Mouse (Mus musculus) left cerebral cortex, postnatal 4 days (tissue): Measurements from ENCODE around the gene Tssk2. TPM values are rescaled to one million over a fixed set of nuclear protein-coding genes. Genes with fewer than 3 reads are reported as not detected.
A peak's percentile ranks its signal among the peaks of the same experiment; 100 is the strongest.

Experiments used
- DNase-seq: peaks from one replicate; pipeline ENCODE4 v3.0.0-alpha.2; 2022
- intact Hi-C: fragments of 180-260 bp; cut with DNase I; formaldehyde crosslinking; loops from one replicate; pipeline ENCODE4 v1.15.1; 2025
- total RNA-seq, 2 experiments: library from RNA; stranded (reverse); gene quantifications; 2 replicates each; pipeline ENCODE4 v1.2.3; 2021

Tssk2 gene
- not detected for total RNA-seq

DNA sequence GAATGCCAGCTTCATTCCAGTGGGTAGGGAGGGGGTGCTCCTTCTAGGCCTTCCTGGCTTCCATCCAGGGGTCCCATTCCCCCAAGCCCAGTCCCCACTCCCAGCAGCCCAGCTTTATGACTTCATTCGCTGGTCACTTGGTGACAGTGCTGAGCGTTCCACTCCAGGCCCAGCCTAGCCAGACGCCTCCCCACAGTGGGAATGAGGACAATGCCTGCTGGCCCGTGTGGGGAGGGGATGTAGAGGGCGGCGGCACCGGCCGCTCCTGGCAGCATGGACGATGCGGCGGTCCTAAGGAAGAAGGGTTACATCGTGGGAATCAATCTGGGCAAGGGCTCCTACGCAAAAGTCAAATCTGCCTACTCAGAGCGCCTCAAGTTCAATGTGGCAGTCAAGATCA lies at the start of gene Tssk2, which contains the start of gene Dgcr2:
TSS of gene Tssk2 (plus strand) at position 176 of the 400 bp plus-strand sequence.
TSS of gene Dgcr2 (minus strand) at position 101 of the 400 bp plus-strand sequence.
- DNase-seq: no peak
- intact Hi-C loops: no loop called here

GRCm38 (mm10) chr16:17848928-17849327 lies 49.5 kb upstream of the Tssk2 start:
- intact Hi-C loops: no loop called here
- peak; percentile 43 for DNase-seq

DNA sequence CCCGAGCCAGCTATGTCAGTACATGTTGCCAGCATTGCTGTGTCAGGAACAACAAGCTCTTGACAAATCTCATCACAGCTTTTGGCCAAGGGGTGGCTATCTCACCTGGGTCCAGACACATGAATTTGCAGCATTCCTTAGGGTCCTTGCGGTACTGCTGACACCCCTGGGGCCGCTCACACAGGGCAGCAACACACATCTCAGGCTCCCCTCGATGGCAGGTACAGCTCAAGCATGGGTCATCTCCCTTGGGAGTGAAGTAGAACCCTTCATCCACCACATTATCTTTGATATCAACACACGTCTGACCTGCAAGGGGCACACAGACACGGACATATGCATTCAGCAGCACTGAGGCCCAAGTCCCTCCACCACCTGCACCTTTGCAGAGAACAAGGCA lies 49.0 kb upstream of the Tssk2 start:
- no peak for DNase-seq
- intact Hi-C loops: no loop called here

DNA sequence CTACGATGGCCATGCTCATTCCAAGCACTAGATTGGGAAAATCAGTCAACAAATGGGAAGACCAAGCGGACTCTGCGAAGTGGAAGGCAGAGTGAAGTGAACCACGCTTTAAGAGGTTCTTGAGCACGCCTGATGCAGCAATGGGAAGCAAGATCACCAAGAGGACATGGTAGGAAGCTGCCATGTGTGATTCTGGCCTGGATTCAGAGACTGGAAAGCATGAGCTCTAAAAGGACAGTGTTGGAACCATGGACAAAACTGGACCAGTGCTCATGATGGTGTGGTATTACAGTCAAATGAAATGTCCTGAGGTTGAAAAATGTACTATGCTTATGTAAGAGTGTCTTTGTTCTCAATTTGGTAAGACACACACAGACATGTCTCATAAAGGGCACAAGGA lies 47.1 kb upstream of the Tssk2 start:
- intact Hi-C loops: no loop called here

DNA sequence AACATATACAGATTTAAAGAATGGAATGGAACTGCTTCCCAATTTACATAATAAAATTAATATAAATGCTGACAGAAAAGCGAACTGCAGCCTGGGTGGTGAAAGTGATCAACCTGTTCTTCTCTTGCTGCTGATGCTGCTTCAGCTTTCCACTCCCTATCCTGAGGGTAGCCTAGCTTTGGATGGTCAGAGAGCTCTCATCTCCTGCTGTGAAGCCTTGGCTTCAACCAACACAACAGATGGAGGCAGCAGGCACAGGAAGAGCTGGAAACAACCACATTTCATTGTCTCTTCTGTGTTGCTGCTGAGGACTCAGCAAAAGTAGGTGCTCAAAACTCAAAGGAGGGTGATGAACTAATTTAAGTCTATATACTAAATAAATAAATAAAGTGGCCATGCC lies 46.6 kb upstream of the Tssk2 start:
- intact Hi-C loops: no loop called here
- peak; percentile 77 for DNase-seq

More for the DNA sequence above, 47.1 kb upstream of the Tssk2 start:
- DNase-seq: no peak

DNA sequence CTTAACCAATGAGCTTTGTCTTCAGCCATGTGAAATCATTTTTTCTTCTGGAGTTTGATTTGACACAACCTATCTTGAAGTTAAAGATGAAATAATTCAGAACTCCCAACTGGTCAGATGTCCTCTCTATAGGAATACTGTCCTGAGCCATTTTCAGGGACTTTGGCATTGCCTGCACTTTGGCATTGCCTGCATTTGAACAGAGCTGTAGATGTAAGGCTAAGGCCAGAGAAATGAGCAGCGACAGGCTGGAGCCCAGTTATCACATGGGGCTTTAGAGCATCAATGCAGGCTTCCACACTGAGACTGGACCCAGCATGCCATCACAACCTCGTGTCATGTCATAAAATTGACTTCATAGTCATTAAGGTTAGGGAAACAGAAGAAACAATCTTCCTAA lies 45.2 kb upstream of the Tssk2 start:
- no peak for DNase-seq
- intact Hi-C loops: no loop called here

GRCm38 (mm10) chr16:17857157-17857556 lies 41.3 kb upstream of the Tssk2 start:
- intact Hi-C loops: no loop called here
- no peak for DNase-seq

GRCm38 (mm10) chr16:17858592-17858991 lies 39.8 kb upstream of the Tssk2 start:
- DNase-seq: no peak
- intact Hi-C loops: no loop called here

DNA sequence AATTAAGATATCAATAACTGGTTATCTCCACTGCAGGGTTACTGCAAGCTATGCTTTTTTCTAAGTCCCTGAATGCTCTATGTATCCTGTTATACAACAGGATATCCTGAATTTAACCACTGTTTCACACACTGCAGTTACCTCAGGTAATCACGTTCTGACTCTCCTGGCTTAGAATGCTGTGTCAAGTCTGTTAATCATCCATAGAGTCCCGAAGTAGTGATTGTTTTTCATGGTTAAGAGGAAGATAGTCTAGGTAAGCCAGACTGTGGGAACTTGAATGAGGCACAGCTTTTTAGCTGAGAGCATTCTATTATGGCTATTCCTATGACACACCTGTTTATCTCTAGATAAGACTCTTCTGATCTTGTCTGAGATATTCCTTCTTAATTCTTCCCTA lies 33.1 kb upstream of the Tssk2 start:
- intact Hi-C loops: no loop called here
- no peak for DNase-seq

GRCm38 (mm10) chr16:17865770-17866169 lies 32.7 kb upstream of the Tssk2 start:
- intact Hi-C loops: no loop called here
- no peak for DNase-seq

DNA sequence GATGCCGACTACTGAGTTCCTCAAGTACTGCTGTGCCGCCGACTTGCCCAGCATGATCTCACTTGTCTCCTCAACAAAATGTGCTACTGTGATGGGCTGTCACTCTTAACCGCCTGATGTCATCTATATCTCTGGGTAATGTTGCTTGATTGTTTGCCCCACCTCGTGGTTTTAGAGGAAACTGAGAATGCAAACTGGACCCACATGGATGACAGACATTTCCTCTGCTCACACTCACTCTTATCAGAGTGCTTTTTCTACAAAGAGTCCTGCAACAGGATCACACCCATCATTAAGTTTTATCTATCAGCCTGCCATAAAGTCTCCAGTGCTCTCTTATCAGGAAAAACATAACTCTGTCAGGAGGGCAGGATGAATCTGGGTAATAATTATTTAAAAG lies 27.2 kb upstream of the Tssk2 start:
- DNase-seq: no peak
- intact Hi-C loops: no loop called here

DNA sequence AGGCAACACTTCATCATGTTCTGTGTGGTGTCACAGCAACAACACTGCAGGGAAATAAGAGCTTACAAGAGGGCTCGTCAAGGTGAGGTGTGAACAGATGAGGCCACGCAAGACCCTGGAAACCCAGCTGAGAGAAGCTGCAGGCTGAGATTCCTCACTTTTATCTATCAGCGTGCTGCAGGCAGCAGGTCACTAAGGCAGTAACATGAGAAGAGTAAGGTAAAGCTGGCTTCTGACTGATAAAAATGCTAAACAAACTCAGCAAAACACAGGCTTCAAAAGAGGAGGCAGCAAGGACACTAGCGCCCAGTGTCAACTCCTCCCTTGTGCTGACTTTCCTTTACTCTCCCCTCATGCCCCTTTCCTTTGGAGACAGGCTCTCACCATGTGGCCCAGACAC lies 25.4 kb upstream of the Tssk2 start:
- intact Hi-C loops: no loop called here
- DNase-seq: no peak

DNA sequence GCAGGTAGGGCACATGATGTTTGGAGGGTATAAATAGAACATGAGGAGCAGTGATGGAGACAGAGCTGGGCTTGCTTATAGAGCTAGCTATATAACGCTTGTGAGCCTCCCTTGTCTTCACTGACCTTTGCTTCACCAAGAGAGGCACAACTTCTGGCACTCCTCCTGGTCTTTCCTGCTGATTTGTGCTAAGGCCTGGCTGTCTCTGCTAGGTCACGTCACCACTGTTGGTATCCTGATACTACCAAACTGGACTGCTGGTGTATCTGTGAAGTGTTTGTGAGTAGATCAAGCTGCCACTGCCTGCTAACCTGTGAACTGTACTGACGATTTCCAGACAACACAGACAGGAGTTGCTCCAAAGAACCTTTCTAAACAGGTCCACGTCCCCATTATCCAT lies 23.3 kb upstream of the Tssk2 start:
- intact Hi-C loops: no loop called here
- no peak for DNase-seq

- intact Hi-C loops: no loop called here
- DNase-seq: no peak
These were observed 22.3 kb upstream of the Tssk2 start for GRCm38 (mm10) chr16:17876096-17876495.

GRCm38 (mm10) chr16:17879571-17879970 lies 18.9 kb upstream of the Tssk2 start:
- intact Hi-C loops: no loop called here
- DNase-seq: no peak

GRCm38 (mm10) chr16:17882196-17882595 lies 16.2 kb upstream of the Tssk2 start:
- intact Hi-C loops: no loop called here
- no peak for DNase-seq

GRCm38 (mm10) chr16:17884116-17884515 lies 14.3 kb upstream of the Tssk2 start:
- intact Hi-C loops: no loop called here
- no peak for DNase-seq

GRCm38 (mm10) chr16:17889689-17890341 lies 8.6 kb upstream of the Tssk2 start:
- DNase-seq: no peak
- intact Hi-C loops: no loop called here

- intact Hi-C loops: no loop called here
- no peak for DNase-seq
These were observed 8.1 kb upstream of the Tssk2 start for GRCm38 (mm10) chr16:17890342-17890727.

DNA sequence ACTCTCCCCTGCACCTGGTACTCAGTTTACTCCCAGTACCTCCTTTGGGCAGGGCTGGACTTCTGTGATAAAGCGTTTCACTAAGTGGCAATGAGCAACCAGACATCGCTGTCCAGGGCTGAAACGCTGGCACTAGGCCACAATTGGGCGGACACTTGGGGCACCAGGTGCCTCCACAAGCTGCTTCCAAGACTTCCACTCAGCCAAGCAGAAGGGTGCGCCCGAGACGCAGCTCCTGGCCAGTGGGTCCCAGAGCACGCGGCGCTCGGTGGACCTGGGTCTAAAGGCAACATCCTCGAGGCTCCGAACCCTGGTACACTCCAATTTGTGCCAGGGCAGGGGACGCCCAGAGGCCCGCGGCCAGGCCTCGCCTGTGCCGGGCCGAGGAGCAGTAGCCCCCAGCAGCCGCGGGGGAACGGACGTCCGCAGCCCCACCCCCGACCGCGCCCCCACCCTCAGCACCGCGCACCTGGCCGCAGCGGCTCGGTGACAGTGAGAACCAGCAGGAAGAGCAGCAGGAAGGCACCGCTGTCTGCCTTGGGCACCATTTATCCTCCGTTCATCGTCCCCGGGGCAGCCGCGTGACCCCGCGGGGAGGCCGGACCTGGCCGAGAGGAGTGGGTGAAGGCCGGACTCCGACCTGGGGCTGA lies 7.4 kb upstream of the Tssk2 start:
- DNase-seq: peak; percentile 95
- intact Hi-C loops: no loop called here

DNA sequence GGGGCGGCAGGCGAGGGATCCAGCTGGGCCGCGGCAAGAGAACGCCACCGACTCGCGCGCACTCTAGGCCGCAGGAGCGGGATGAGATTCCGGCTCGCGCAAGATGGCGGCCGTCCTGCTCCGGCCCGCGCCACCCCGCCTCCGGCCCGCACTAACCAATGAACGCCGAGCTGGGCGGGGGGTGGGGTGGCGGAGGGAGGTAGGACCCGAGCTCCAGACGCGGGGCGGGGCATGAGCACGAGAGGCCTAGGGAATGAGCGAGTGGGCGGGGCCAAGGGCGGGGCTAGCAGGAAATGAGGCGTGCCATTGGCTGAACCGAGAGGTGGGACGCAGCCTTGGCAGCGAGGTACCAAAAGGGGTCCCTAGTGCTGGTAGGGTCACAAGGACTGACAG lies 6.9 kb upstream of the Tssk2 start, which contains the start of gene Gm20518:
TSS of gene Gm20518 (minus strand) at position 105 of the 393 bp plus-strand sequence.
- peak; percentile 100 for DNase-seq
- intact Hi-C loops: no loop called here

DNA sequence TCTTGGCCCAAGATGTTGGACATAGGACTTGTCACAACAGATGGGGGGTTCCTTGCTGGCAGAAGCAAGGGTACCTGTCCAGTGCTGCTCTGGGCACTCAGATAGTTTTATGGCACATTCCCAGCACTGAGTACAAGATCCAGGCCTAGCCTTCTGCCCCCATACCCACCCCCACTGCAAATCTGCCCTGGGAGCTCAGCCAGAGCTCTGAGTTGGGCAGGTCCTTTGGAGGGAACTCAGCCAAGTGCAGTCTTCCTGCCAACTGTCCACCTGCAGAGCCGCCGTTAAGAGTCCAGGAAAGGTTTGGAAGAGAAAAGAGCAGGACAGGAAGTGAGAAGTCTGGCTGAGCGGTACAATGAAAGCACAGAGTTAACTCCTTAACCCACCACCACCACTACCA lies 5.8 kb upstream of the Tssk2 start:
- DNase-seq: peak; percentile 71
- intact Hi-C loops: no loop called here

- intact Hi-C loops: no loop called here
- DNase-seq: no peak
These were observed 4.5 kb upstream of the Tssk2 start, which contains the start of gene Tssk1 for GRCm38 (mm10) chr16:17893923-17894322. Tssk1 (plus strand) TSS chr16:17894223.
